Mouse (Mus musculus) small intestine, adult 2 months (tissue): ENCODE data around the gene Mdm4.

ENCODE experiments used
- CTCF ChIP-seq: fragments of 200-500 bp; IDR thresholded peaks from 2 replicates; pipeline ENCODE4 v1.5.1; 2012; ENCODE audit warnings: low read depth, mild to moderate bottlenecking, control low read depth, inconsistent platforms, low read length, moderate library complexity, mixed read lengths; ENCODE audit not compliant: insufficient replicate concordance, insufficient read length; ENCODE audit errors: extremely low read depth
- POLR2A ChIP-seq: fragments of 200-500 bp; IDR thresholded peaks from 2 replicates; pipeline ENCODE4 v1.6.1; 2012; ENCODE audit warnings: low read depth, mild to moderate bottlenecking, control low read depth, inconsistent platforms, low read length, moderate library complexity

GRCm38 (mm10) chr1:132938975-132939374 lies 91.4 kb downstream of the Mdm4 start:
- no peak for TF ChIP-seq CTCF
- no peak for TF ChIP-seq POLR2A
